Mouse (Mus musculus) liver, embryonic 15.5 days (tissue): ENCODE results near the gene Zfp454. TPM values are rescaled to one million over a fixed set of nuclear protein-coding genes. Genes with fewer than 3 reads are reported as not detected.
A peak's percentile ranks its signal among the peaks of the same experiment; 100 is the strongest.

ENCODE experiments used
- ATAC-seq: fragments of 200-750 bp; cut with Nextera tagmentation; 2 replicates; pipeline ENCODE4 v1.8.0; 2017; ENCODE audit warnings: moderate number of reproducible peaks, mild to moderate bottlenecking, moderate library complexity; ENCODE audit not compliant: insufficient read depth
- H3K27ac ChIP-seq: fragments of 300-500 bp; sonication (generic); replicated peaks from 2 replicates; pipeline ENCODE4 v1.5.1; 2015; ENCODE audit warnings: mild to moderate bottlenecking, inconsistent platforms
- H3K27me3 ChIP-seq: fragments of 300-500 bp; sonication (generic); 2 replicates; pipeline ENCODE4 v1.6.1; 2015; ENCODE audit warnings: mild to moderate bottlenecking, inconsistent platforms
- H3K36me3 ChIP-seq: fragments of 300-500 bp; sonication (generic); replicated peaks from 2 replicates; pipeline ENCODE4 v1.6.1; 2015; ENCODE audit warnings: moderate library complexity, mild to moderate bottlenecking, inconsistent platforms
- H3K4me1 ChIP-seq: fragments of 300-500 bp; sonication (generic); replicated peaks from 2 replicates; pipeline ENCODE4 v1.6.1; 2015; ENCODE audit warnings: inconsistent platforms
- H3K4me2 ChIP-seq: fragments of 300-500 bp; sonication (generic); 2 replicates; pipeline ENCODE4 v1.6.1; 2015; ENCODE audit warnings: moderate library complexity, mild to moderate bottlenecking, inconsistent platforms
- H3K4me3 ChIP-seq: fragments of 300-500 bp; sonication (generic); replicated peaks from 2 replicates; pipeline ENCODE4 v1.5.1; 2015; ENCODE audit warnings: mild to moderate bottlenecking, inconsistent platforms
- H3K9ac ChIP-seq: fragments of 300-500 bp; sonication (generic); 2 replicates; pipeline ENCODE4 v1.6.1; 2015; ENCODE audit warnings: moderate library complexity, mild to moderate bottlenecking, inconsistent platforms
- H3K9me3 ChIP-seq: fragments of 300-500 bp; sonication (generic); replicated peaks from 2 replicates; pipeline ENCODE4 v1.6.1; 2016; ENCODE audit warnings: inconsistent platforms
- WGBS: fragments of 180-500 bp; shearing (Covaris S2); methylation state at CpG from one replicate; pipeline ENCODE4 v1.1.7; 2015; ENCODE audit warnings: mixed read lengths; ENCODE audit not compliant: insufficient replicate concordance; 5-methylcytosine and 5-hydroxymethylcytosine counted together
- polyA plus RNA-seq: library from polyadenylated mRNA; unstranded; fragments of >200 nt; fragmentation: Nextera tagmentation; extraction: Ambion mirVana; gene quantifications from 2 replicates; pipeline ENCODE4 v1.2.1, GENCODE M21; 2015

Gene Zfp454
- polyA plus RNA-seq, 1 experiment from 2014 or later: 0.30 TPM

DNA sequence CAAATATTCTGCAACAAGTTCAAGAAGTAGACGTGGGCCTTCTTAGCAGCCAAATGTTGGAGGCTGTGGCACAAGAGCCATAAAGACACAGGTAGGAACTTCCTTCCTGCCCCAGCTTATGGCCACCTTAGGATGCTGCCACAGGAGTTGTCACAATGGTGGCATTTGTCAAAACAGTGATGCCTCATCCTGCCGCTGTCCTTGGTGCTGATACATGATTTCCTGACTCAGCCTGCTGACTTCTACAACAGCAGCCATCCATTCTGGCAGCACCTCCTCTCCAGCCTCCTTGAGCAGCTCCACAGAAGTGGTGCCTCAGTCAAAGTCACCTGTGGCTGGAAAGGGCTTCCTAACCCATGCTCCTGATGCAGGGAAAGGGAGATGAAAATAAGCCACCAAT, 5.0 kb upstream of the Zfp454 start:
- H3K36me3 ChIP-seq: no peaks in the 10 kb centered on the region
- WGBS: 37% methylated on average over 2 of the region's 2 CpGs

DNA sequence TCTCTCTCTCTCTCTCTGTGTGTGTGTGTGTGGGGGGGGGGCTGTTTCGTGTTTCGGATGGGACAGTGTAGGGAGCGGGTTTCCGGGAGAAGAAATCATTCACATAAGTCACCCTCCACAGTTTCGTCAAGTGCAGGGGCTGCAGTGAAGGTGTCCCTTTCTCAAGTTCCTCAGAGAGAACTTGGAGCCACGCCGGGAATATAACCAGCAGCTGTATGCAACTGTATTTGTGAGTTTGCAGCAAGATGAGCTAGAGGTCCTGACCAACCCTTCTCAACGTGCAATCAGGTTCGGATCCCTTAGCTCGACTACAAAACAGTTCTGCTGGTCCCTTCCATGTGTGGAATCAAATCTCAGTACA, 538 bp downstream of the Zfp454 start:
- Histone ChIP-seq H3K9ac (no peak overlapping the region), H3K4me1 (no peaks in the 10 kb centered on the region), H3K27me3 (no peaks in the 10 kb centered on the region), H3K4me3 (peak overlapping the region; percentile 30), H3K36me3 (no peaks in the 10 kb centered on the region), H3K27ac (no peak overlapping the region), H3K4me2 (peak overlapping the region; percentile 54), H3K9me3 (no peaks in the 10 kb centered on the region)
- no peak for ATAC-seq
- 14% methylated on average over 10 of the region's 10 CpGs for WGBS

More for the DNA sequence above, 5.0 kb upstream of the Zfp454 start:
- no peak overlapping the region for H3K27ac ChIP-seq
- no peak overlapping the region for H3K4me2 ChIP-seq
- H3K9ac ChIP-seq: no peak overlapping the region
- H3K27me3 ChIP-seq: no peaks in the 10 kb centered on the region
- H3K4me1 ChIP-seq: no peaks in the 10 kb centered on the region
- no peaks in the 10 kb centered on the region for H3K9me3 ChIP-seq
- H3K4me3 ChIP-seq: no peak overlapping the region
- no peak for ATAC-seq

DNA sequence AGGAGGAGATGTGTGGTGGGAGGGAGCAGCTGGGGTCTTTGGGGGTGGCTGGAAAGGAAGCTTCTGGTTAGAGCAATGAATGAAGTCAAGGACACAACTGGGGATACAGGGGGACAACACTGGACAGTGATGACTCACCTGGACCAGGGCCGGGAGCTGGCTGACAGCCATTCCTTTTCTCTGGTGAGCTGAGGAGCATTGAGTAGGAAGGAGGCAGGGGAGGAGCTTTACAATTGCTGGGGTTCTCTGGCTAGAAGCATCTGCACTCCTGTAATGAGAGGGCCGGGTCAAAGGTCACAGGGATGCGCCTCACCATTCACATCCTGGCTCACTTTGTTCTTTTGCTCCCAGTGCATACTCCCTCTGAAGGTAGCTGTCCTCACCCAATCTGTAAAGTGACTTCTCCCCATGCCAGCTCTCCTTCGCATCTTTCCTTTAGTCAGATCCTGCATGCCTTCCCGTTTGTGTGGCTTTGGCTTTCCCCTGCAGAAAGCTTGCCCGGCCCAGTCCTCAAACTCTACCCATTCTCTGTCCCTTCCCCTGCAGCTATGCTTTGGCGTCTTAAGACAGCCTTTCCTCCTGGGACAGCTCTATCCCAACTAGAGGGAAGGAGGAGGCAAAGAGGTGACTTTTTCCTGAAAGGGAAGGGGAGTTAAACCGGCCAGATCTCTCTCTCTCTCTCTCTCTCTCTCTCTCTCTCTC, 1.1 kb downstream of the Zfp454 start:
- H3K4me1 ChIP-seq: no peaks in the 10 kb centered on the region
- H3K4me2 ChIP-seq: peak overlapping the region; percentile 54; the same call in 1 of the 2 replicates
- no peaks in the 10 kb centered on the region for H3K9me3 ChIP-seq
- H3K27me3 ChIP-seq: no peaks in the 10 kb centered on the region
- no peak for ATAC-seq
- 49% methylated on average over 8 of the region's 8 CpGs for WGBS
- H3K9ac ChIP-seq: no peak overlapping the region
- no peaks in the 10 kb centered on the region for H3K36me3 ChIP-seq
- H3K27ac ChIP-seq: no peak overlapping the region
- H3K4me3 ChIP-seq: no peak overlapping the region

DNA sequence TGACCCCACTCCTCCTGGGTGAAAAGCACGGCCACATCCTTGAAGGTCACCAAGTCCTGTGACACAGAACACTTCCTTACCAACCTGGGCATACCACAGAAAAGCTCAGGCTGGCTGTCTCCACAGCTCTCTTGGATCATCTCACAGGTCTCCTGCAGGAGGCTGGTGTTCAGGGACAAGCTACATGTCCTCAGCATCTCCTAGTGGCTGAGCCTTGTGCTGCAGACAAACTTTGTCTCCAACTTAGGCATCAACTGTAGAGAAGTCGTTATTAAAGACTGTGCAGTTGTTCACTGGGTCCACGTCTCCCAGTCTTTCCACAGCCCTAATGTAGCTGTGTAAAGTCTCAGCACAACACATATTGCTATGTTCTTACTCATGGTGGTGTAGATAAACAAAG, 3.7 kb downstream of the Zfp454 start:
- no peak overlapping the region for H3K9ac ChIP-seq
- H3K27ac ChIP-seq: no peak overlapping the region
- WGBS: 42% methylated on average over 3 of the region's 3 CpGs
- H3K36me3 ChIP-seq: no peaks in the 10 kb centered on the region
- H3K4me3 ChIP-seq: no peak overlapping the region
- H3K4me2 ChIP-seq: no peak overlapping the region
- ATAC-seq: no peak
- no peaks in the 10 kb centered on the region for H3K4me1 ChIP-seq
- H3K9me3 ChIP-seq: no peaks in the 10 kb centered on the region
- H3K27me3 ChIP-seq: no peaks in the 10 kb centered on the region

DNA sequence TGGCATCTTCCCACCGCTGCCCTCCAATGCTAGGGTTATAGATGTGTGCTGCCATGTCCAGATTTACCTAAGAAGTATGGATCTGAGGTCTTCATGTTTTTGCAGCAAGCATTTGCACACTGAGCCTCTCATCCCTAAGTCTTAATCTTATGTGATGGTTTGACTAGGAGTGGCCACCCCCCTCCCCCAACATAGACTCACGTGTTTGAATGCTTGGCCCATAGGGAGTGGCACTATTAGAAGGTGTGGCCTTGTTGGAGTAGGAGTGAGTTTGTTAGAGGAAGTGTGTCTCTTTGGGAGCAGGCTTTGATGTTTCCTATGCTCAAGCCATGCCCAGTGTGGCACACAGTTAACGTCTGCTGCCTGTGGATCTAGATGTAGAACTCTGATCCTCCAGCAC, 8.8 kb downstream of the Zfp454 start:
- no peak for ATAC-seq
- H3K9ac ChIP-seq: no peak overlapping the region
- H3K9me3 ChIP-seq: no peaks in the 10 kb centered on the region
- peaks cover 5% of the 10 kb centered on the region; the same call in 1 of the 2 replicates for H3K36me3 ChIP-seq
- H3K4me1 ChIP-seq: no peaks in the 10 kb centered on the region
- H3K4me3 ChIP-seq: no peak overlapping the region
- 65% methylated on average over 3 of the region's 3 CpGs for WGBS
- no peaks in the 10 kb centered on the region for H3K27me3 ChIP-seq
- no peak overlapping the region for H3K4me2 ChIP-seq
- no peak overlapping the region for H3K27ac ChIP-seq

DNA sequence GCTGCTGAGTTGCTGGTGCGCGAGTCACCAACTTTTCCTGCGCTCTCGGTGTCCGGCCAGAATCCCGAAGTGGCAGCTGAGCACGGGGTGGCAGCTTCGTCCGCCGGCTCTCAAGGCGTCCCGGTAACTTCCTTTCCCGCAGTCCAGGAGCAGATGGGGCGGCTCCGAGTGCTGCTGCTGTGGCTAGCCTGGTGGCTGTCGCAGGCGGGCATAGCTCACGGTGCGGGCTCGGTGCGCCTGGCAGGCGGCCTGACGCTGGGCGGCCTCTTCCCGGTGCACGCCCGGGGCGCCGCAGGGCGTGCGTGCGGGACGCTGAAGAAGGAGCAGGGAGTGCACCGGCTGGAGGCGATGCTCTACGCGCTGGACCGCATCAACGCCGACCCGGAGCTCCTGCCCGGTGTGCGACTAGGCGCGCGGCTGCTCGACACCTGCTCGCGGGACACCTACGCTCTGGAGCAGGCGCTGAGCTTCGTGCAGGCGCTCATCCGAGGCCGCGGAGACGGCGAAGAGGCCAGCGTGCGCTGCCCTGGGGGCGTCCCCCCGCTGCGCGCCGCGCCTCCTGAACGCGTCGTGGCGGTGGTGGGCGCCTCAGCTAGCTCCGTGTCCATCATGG, 36.4 kb downstream of the Zfp454 start:
- peak overlapping the region; percentile 48 for H3K4me2 ChIP-seq
- no peak overlapping the region for H3K9ac ChIP-seq
- no peaks in the 10 kb centered on the region for H3K36me3 ChIP-seq
- H3K27ac ChIP-seq: no peak overlapping the region
- ATAC-seq: no peak
- under 1% methylated on average over 67 of the region's 72 CpGs for WGBS
- 0 out of 2 replicates have a peak overlapping the region, but pooled peaks have one; percentile 18 for H3K4me3 ChIP-seq
- no peaks in the 10 kb centered on the region; the same call in 1 of the 2 replicates for H3K4me1 ChIP-seq
- H3K27me3 ChIP-seq: peaks cover 61% of the 10 kb centered on the region
- no peaks in the 10 kb centered on the region for H3K9me3 ChIP-seq

DNA sequence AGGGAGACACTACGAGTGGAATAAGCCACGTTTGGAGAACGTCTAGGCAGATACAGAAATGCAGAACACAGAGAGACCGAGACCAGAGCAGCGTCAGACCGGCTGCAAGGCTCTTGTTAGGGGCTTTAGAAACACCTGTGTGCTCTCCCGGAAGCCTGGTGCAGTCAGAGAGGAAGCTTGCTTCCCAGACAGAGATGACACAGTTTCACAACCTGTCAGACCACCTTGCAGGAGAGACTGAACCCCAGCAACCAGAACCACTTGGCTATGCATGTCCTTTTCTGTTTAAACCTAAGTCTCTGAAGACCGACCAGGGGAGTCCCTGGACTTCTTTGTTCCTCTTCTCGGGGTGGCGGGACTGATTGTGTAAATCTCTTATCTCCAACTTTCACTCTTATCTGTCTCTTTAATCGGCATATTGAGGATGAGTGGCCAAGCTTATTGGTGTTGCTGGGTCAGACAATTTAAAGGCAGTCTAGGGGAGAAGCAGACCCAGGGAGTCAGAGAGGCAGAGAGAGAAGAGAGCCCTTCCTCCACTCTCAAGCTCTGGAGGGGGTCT, 37.2 kb downstream of the Zfp454 start, which contains the start of gene Grm6:
Gene Grm6 (plus strand): TSS at position 509 of the 559 bp plus-strand sequence.
- Histone ChIP-seq H3K4me2 (peak within 1 kb of the TSS; percentile 48), H3K27ac (no peak within 1 kb of the TSS), H3K9ac (no peak within 1 kb of the TSS), H3K4me3 (0 out of 2 replicates have a peak within 1 kb of the TSS, but pooled peaks have one; percentile 18), H3K4me1 (no peaks in the 10 kb centered on the region; the same call in 1 of the 2 replicates), H3K9me3 (no peaks in the 10 kb centered on the region), H3K36me3 (no peaks in the 10 kb centered on the region), H3K27me3 (peaks cover 61% of the 10 kb centered on the region)
- 2% methylated on average over 11 of the region's 11 CpGs for WGBS
- ATAC-seq: no peak

DNA sequence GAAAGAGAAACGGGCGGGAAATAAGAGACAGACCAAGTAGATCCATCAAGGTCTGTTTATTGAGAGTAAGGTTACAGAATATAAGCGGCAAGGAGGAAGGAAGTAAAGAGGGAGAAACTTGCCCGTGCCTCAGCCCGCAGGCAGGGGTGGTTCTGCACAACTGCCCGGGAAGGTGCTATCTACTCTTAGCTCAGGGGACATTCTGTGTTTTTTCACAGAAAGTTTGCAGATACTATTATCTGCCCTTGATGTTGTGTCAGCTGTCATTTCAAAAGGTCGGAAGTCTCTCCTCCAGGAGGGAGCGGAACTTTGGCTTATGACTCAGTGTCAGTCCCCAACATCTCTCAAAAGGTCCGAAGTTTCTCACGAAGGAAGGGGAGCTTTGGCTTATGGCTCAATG, 38.1 kb downstream of the Zfp454 start:
- ATAC-seq: no peak
- H3K27me3 ChIP-seq: peaks cover 61% of the 10 kb centered on the region
- 1% methylated on average over 10 of the region's 10 CpGs for WGBS

DNA sequence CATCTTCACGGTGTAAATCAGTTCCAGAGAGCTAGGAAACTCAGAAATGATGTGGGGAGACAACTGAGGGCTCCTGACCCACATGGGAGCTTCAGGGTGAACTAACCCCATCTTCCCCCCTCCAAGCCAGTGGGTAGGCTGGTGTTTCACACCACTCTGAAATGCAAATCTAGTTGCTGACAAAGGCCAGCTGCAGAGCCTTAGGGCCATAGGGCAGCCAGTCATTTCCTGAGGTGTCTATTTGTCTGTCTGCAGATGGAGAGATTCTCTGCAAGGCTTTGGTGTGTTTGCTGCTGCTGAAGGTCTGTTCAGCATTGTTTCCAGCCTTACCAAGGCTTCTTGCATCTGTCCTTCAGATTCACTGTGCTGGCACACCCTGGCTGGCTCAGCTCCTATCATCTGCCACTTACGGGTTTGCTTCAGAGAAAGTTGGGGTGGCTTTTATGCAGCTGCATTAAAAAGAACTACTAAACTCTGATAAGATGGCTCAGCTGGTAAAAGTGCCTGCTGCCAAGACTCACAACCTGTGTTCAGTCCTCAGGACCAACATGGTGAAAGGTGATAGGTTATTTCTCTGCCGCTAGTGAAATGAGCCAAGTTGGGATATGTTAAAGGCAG, 38.8 kb downstream of the Zfp454 start:
- no peak overlapping the region for H3K9ac ChIP-seq
- no peak overlapping the region for H3K4me3 ChIP-seq
- H3K36me3 ChIP-seq: no peaks in the 10 kb centered on the region
- H3K4me1 ChIP-seq: no peaks in the 10 kb centered on the region; the same call in 1 of the 2 replicates
- H3K9me3 ChIP-seq: no peaks in the 10 kb centered on the region
- peaks cover 61% of the 10 kb centered on the region for H3K27me3 ChIP-seq
- H3K4me2 ChIP-seq: no peak overlapping the region
- 29% methylated on average over 3 of the region's 3 CpGs for WGBS
- ATAC-seq: no peak
- no peak overlapping the region for H3K27ac ChIP-seq

More for the DNA sequence above, 38.1 kb downstream of the Zfp454 start:
- Histone ChIP-seq H3K9me3 (no peaks in the 10 kb centered on the region), H3K27ac (no peak overlapping the region), H3K4me1 (no peaks in the 10 kb centered on the region; the same call in 1 of the 2 replicates), H3K4me3 (no peak overlapping the region), H3K9ac (no peak overlapping the region), H3K4me2 (no peak overlapping the region), H3K36me3 (no peaks in the 10 kb centered on the region)

DNA sequence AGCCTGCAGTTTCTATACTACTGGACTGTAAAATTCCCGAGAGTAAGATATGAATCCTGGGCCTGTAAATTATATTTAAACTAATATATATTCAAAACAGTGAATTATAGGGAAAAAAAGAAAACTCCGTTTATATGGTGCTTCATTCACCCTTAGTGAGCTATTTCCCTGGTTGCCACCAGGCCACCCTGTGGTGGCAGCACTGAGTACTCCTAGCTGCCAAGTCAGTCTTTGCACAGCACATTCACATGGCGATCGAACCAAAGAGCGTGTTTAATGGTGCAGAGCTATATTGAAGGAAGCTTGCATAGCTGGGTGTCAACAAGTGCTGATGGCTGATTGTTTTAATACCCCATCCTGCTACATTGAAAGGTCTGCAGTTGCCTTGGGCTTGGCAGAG, 40.4 kb downstream of the Zfp454 start:
- no peaks in the 10 kb centered on the region for H3K36me3 ChIP-seq
- no peak overlapping the region for H3K4me3 ChIP-seq
- peaks cover 48% of the 10 kb centered on the region for H3K27me3 ChIP-seq
- WGBS: 62% methylated on average over 5 of the region's 5 CpGs
- no peaks in the 10 kb centered on the region; the same call in 1 of the 2 replicates for H3K4me1 ChIP-seq
- no peak overlapping the region for H3K4me2 ChIP-seq
- no peak overlapping the region for H3K9ac ChIP-seq
- no peak overlapping the region for H3K27ac ChIP-seq
- H3K9me3 ChIP-seq: no peaks in the 10 kb centered on the region
- no peak for ATAC-seq

DNA sequence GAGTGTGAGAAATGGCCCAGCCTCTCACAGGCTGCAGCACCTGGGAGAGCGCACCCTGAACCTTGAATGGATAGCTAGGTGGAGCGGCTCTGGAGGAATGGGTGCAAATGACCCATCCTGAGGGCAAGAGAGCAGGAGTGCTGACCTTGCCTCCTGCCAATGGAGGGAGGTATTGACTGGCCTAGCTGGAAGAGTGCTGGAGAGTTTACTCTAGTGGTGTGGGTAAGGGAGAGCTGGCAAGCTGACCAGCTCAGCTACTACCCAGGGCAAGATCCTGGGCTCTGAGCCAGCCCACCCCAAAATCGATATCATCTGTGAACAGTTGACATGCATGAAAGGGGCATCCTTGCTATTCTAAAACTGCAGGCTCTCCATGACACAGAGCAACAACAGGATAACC, 41.5 kb downstream of the Zfp454 start:
- 0 out of 2 replicates have a peak, but pooled peaks cover 3% of the 10 kb centered on the region for H3K4me1 ChIP-seq
- no peak for ATAC-seq
- 75% methylated on average over 3 of the region's 3 CpGs for WGBS

More for the DNA sequence above, 41.5 kb downstream of the Zfp454 start:
- no peak overlapping the region for H3K4me3 ChIP-seq
- H3K27ac ChIP-seq: no peak overlapping the region
- H3K9ac ChIP-seq: no peak overlapping the region
- H3K9me3 ChIP-seq: no peaks in the 10 kb centered on the region
- no peaks in the 10 kb centered on the region for H3K36me3 ChIP-seq
- peaks cover 37% of the 10 kb centered on the region for H3K27me3 ChIP-seq
- H3K4me2 ChIP-seq: no peak overlapping the region
